Mouse (Mus musculus) hindbrain, embryonic 16.5 days (tissue): ENCODE measurements around the gene Thegl. TPM values are rescaled to one million over a fixed set of nuclear protein-coding genes. Genes with fewer than 3 reads are reported as not detected.
"Not testable (repeated sequence)": the region's sequence is repeated elsewhere in the genome, so short reads cannot be mapped to it uniquely, and the experiment has no call there.

Experiments used
- ATAC-seq: fragments of 200-750 bp; cut with Nextera tagmentation; 2 replicates; pipeline ENCODE4 v1.8.0; 2017; ENCODE audit warnings: moderate TSS enrichment, moderate library complexity
- H3K27ac ChIP-seq: fragments of 300-500 bp; sonication (generic); 2 replicates; pipeline ENCODE4 v1.5.1; 2014; ENCODE audit warnings: low read depth, mild to moderate bottlenecking, control low read depth, low read length, moderate library complexity
- H3K27me3 ChIP-seq: fragments of 300-500 bp; sonication (generic); replicated peaks from 2 replicates; pipeline ENCODE4 v1.6.1; 2014; ENCODE audit warnings: low read length; ENCODE audit not compliant: control insufficient read depth, insufficient read depth
- H3K36me3 ChIP-seq: fragments of 300-500 bp; sonication (generic); 2 replicates; pipeline ENCODE4 v1.6.1; 2014; ENCODE audit warnings: mild to moderate bottlenecking, low read length, moderate library complexity, mixed read lengths; ENCODE audit not compliant: control insufficient read depth, insufficient read depth
- H3K4me1 ChIP-seq: fragments of 300-500 bp; sonication (generic); 2 replicates; pipeline ENCODE4 v1.6.1; 2014; ENCODE audit warnings: low read depth, low read length; ENCODE audit not compliant: control insufficient read depth, insufficient read depth
- H3K4me2 ChIP-seq: fragments of 300-500 bp; sonication (generic); 2 replicates; pipeline ENCODE4 v1.6.1; 2014; ENCODE audit warnings: mild to moderate bottlenecking, low read length, control low read depth, moderate library complexity
- H3K4me3 ChIP-seq: fragments of 300-500 bp; sonication (generic); 2 replicates; pipeline ENCODE4 v1.5.1; 2014; ENCODE audit warnings: mild to moderate bottlenecking, low read length, control low read depth, moderate library complexity
- H3K9ac ChIP-seq: fragments of 300-500 bp; sonication (generic); 2 replicates; pipeline ENCODE4 v1.6.1; 2014; ENCODE audit warnings: low read depth, mild to moderate bottlenecking, control low read depth, low read length, moderate library complexity
- H3K9me3 ChIP-seq: fragments of 300-500 bp; sonication (generic); 2 replicates; pipeline ENCODE4 v1.6.1; 2014; ENCODE audit warnings: mild to moderate bottlenecking, low read length, moderate library complexity; ENCODE audit not compliant: control insufficient read depth
- WGBS: fragments of 180-500 bp; shearing (Covaris S2); extraction: QIAGEN DNeasy Blood & Tissue Kit; methylation state at CpG from one replicate; pipeline ENCODE4 v1.1.7; 2014; 5-methylcytosine and 5-hydroxymethylcytosine counted together
- polyA plus RNA-seq: library from polyadenylated mRNA; unstranded; fragments of >200 nt; fragmentation: Nextera tagmentation; extraction: Ambion mirVana; gene quantifications from 2 replicates; pipeline ENCODE4 v1.2.1, GENCODE M21; 2015

Thegl gene
- polyA plus RNA-seq, result 0.40 and 0.73 TPM in 2 replicates

- no peaks in the 10 kb centered on the region for H3K4me1 ChIP-seq
- peak within 1 kb of the TSS; percentile 90 for H3K4me2 ChIP-seq
- peak; percentile 98 for ATAC-seq
- peak within 1 kb of the TSS; percentile 62 for H3K9ac ChIP-seq
- H3K4me3 ChIP-seq, result peak within 1 kb of the TSS; percentile 58
- 10% methylated on average over 56 of the region's 57 CpGs for WGBS
- no peaks in the 10 kb centered on the region for H3K36me3 ChIP-seq
- H3K9me3 ChIP-seq, result no peaks in the 10 kb centered on the region
- no peaks in the 10 kb centered on the region for H3K27me3 ChIP-seq
- no peak within 1 kb of the TSS for H3K27ac ChIP-seq
Measured at GRCm38 (mm10) chr5:77015544-77016482, at the start of gene Thegl. Gene Thegl, plus strand, starts transcription at chr5:77016023.

GRCm38 (mm10) chr5:76969250-76969649, 46.6 kb upstream of the Thegl start:
- Histone ChIP-seq H3K4me2 (no peak overlapping the region), H3K4me1 (peaks cover 6% of the 10 kb centered on the region), H3K9me3 (no peaks in the 10 kb centered on the region), H3K9ac (no peak overlapping the region), H3K27me3 (no peaks in the 10 kb centered on the region), H3K4me3 (no peak overlapping the region), H3K36me3 (peaks cover 20% of the 10 kb centered on the region; the same call in 1 of the 2 replicates), H3K27ac (no peak overlapping the region)
- WGBS, result 70% methylated on average over 5 of the region's 5 CpGs
- ATAC-seq, result no peak

GRCm38 (mm10) chr5:76971115-76971514, 44.7 kb upstream of the Thegl start:
- not testable (repeated sequence) for ATAC-seq, H3K9me3 ChIP-seq, H3K9ac ChIP-seq, H3K4me3 ChIP-seq, H3K4me2 ChIP-seq, H3K27me3 ChIP-seq, H3K27ac ChIP-seq
- peaks cover 12% of the 10 kb centered on the region for H3K4me1 ChIP-seq
- H3K36me3 ChIP-seq, result peaks cover 16% of the 10 kb centered on the region; the same call in 1 of the 2 replicates
- WGBS, result 90% methylated on average over 1 of the region's 1 CpGs

GRCm38 (mm10) chr5:76973488-76973887, 42.3 kb upstream of the Thegl start:
- Histone ChIP-seq H3K27me3 (no peaks in the 10 kb centered on the region), H3K4me2 (peak overlapping the region; percentile 88), H3K4me3 (peak overlapping the region; percentile 68), H3K36me3 (peaks cover 5% of the 10 kb centered on the region), H3K4me1 (peaks cover 12% of the 10 kb centered on the region), H3K9me3 (no peaks in the 10 kb centered on the region), H3K27ac (no peak overlapping the region), H3K9ac (peak overlapping the region; percentile 74)
- no peak for ATAC-seq
- 75% methylated on average over 3 of the region's 3 CpGs for WGBS

- Histone ChIP-seq H3K27ac (no peak overlapping the region), H3K9ac (peak overlapping the region; percentile 74), H3K9me3 (no peaks in the 10 kb centered on the region), H3K27me3 (no peaks in the 10 kb centered on the region), H3K36me3 (peaks cover 2% of the 10 kb centered on the region), H3K4me2 (peak overlapping the region; percentile 88), H3K4me3 (peak overlapping the region; percentile 68), H3K4me1 (peaks cover 12% of the 10 kb centered on the region)
- ATAC-seq, result peak; percentile 65
- WGBS, result 2% methylated on average over 17 of the region's 17 CpGs
Measured at GRCm38 (mm10) chr5:76974207-76974553, 41.6 kb upstream of the Thegl start.

GRCm38 (mm10) chr5:76974554-76975285, 41.1 kb upstream of the Thegl start, which contains the start of gene Srp72:
Gene Srp72, plus strand, starts transcription at chr5:76974683.
- H3K4me1 ChIP-seq, result peaks cover 12% of the 10 kb centered on the region
- peak within 1 kb of the TSS; percentile 77 for H3K27ac ChIP-seq
- H3K9me3 ChIP-seq, result no peaks in the 10 kb centered on the region
- H3K9ac ChIP-seq, result peak within 1 kb of the TSS; percentile 74
- peak within 1 kb of the TSS; percentile 88 for H3K4me2 ChIP-seq
- peaks cover 5% of the 10 kb centered on the region for H3K36me3 ChIP-seq
- WGBS, result under 1% methylated on average over 51 of the region's 60 CpGs
- H3K27me3 ChIP-seq, result no peaks in the 10 kb centered on the region
- H3K4me3 ChIP-seq, result peak within 1 kb of the TSS; percentile 68
- ATAC-seq, result peak; percentile 95

- Histone ChIP-seq H3K27ac (no peak overlapping the region), H3K4me3 (peak overlapping the region; percentile 68; the same call in 1 of the 2 replicates), H3K4me1 (peaks cover 12% of the 10 kb centered on the region), H3K36me3 (peaks cover 11% of the 10 kb centered on the region), H3K9me3 (no peaks in the 10 kb centered on the region), H3K27me3 (no peaks in the 10 kb centered on the region), H3K9ac (no peak overlapping the region), H3K4me2 (peak overlapping the region; percentile 67)
- no peak for ATAC-seq
- 85% methylated on average over 8 of the region's 8 CpGs for WGBS
Measured at GRCm38 (mm10) chr5:76975736-76976135, 40.1 kb upstream of the Thegl start.

- ATAC-seq, result no peak
- Histone ChIP-seq H3K4me2 (no peak overlapping the region), H3K9ac (no peak overlapping the region), H3K9me3 (no peaks in the 10 kb centered on the region), H3K36me3 (peaks cover 51% of the 10 kb centered on the region), H3K27ac (no peak overlapping the region), H3K27me3 (no peaks in the 10 kb centered on the region), H3K4me1 (no peaks in the 10 kb centered on the region), H3K4me3 (no peak overlapping the region)
- WGBS, result 92% methylated on average over 11 of the region's 11 CpGs
Measured at GRCm38 (mm10) chr5:76984015-76984414, 31.8 kb upstream of the Thegl start.

GRCm38 (mm10) chr5:76990789-76991188, 25.0 kb upstream of the Thegl start:
- H3K9ac ChIP-seq, result no peak overlapping the region
- H3K4me2 ChIP-seq, result no peak overlapping the region
- no peak overlapping the region for H3K27ac ChIP-seq
- ATAC-seq, result no peak
- H3K36me3 ChIP-seq, result peaks cover 53% of the 10 kb centered on the region
- no peaks in the 10 kb centered on the region for H3K9me3 ChIP-seq
- no peak overlapping the region for H3K4me3 ChIP-seq
- WGBS, result 98% methylated on average over 3 of the region's 3 CpGs
- no peaks in the 10 kb centered on the region for H3K4me1 ChIP-seq
- no peaks in the 10 kb centered on the region for H3K27me3 ChIP-seq
